Mouse (Mus musculus): ENCODE results near the gene Dhx16.
"Not testable (repeated sequence)": the region's sequence is repeated elsewhere in the genome, so short reads cannot be mapped to it uniquely, and the experiment has no call there.

Gene Dhx16

GRCm38 (mm10) chr17:35921710-35922109, 42.1 kb downstream of the Dhx16 start:
- no peak for DNase-seq

DNA sequence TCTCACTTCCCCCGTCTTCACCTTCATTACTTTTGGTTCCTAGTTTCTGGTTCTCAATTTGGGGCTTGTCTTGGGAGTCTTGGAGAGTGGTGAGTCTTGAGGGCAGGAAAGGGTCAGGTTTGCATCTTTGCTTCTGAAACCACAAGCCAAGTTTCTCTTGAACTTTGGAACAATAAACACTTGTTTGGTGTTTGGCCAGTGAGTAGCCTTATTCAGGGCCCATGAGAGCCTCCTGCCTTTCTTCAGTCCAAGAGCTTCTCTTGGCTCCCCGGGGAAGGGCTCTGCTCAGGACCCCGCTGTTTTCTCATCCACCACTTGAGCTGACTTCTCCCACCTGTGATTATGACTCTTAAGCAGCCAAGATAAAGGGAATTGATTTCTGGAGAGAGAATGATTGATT, 42.9 kb downstream of the Dhx16 start:
- no peak for DNase-seq

DNA sequence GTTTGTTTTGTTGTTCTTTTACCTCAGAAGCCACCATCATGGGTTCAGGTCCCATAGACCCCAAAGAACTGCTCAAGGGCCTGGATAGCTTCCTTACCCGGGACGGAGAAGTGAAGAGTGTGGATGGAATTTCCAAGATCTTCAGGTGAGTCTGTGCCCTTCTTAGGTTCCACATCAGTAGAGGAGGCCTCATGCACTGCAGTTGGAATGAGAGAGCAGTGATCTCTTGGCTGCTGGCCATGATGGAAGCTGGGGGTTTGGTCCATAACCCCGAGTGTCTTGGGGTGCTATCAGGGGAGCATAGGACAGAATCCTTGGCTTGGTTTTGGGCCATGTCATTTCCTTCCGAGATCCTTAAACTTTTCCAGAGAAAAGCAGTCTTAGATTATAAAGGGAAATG, 43.7 kb downstream of the Dhx16 start:
- DNase-seq = no peak

DNA sequence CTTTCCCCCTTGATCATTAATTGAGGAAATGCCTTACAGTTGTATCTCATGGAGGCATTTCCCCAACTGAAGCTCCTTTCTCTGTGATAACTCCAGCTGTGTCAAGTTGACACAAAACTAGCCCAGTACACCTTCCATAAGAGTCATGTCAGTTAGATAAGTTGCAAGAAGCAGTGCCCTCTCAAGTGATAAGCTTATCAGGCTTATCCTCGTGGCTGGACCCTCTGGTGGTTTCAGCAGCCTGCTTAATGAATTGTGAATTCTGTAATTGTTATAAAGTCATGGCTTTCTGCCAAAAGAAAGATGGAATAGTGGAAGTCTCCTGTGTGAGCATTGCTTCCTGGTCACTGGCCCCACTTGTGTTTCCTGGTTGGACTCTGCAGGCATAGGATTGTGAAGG, 47.9 kb downstream of the Dhx16 start:
- no peak for DNase-seq

- no peak for DNase-seq
Measured at GRCm38 (mm10) chr17:35929534-35929933, 49.9 kb downstream of the Dhx16 start.

DNA sequence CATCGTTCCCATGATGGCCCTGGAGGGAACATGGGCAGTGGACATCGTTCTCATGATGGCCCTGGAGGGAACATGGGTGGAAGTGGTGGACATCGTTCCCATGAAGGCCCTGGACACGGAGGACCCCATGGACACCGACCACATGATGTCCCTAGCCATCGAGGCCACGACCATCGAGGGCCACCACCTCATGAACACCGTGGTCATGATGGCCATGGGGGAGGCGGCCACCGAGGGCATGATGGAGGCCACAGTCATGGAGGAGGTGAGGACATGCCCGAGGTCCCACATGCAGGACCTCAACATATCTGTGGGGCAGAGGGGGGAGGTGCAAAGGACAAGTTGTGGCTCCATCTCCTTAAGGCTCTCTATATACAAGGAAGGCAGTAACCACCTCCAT, 51.0 kb downstream of the Dhx16 start:
- no peak for DNase-seq

- DNase-seq = no peak
Measured at GRCm38 (mm10) chr17:35932608-35933007, 53.0 kb downstream of the Dhx16 start.

DNA sequence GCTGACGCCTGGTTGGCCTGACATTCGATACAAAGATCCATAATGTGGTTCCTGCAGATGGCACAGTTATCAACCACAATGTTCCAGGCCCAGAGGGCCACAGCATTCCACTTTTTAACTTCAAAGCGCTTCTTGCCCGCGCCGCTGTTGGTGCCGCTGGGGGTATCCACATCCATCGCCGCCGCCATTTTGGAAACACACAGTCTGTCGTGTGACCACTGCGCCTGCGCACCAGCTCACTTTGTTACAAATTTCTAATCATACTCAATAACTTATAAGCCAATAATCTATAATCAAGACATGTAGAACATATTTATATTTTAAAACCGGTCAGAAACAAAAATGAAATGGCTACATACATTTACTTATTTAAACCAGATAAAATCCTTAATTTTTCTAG, 56.1 kb downstream of the Dhx16 start:
- DNase-seq = not testable (repeated sequence)

DNA sequence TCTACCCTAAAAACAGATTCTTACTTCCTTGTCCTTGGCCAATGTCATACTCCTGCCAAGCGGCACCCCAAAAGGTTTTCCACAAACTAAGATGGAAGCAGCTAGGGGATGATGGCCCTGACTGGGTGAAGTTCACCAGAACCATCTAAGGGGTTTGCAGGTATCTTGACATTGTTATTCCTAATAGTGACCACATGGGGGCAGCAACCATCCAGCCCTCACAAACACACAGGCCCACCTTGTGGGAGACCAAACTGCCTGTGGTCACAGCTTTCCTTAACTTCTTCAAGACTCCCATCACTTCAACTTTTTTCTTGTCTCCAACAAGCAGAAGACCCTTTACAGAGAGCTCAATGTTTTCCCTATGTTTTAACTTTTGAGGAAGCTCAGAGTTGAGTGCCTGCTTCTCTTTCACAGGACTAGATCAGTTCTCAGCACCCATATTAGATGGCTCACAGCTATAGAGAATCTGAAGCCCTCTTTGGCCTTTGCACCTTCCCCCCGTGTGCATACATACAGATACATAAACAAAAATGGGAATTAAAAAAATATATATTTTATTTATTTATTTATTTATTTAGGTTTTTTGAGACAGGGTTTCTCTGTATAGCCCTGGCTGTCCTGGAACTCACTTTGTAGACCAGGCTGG, 58.2 kb downstream of the Dhx16 start:
- DNase-seq = no peak

DNA sequence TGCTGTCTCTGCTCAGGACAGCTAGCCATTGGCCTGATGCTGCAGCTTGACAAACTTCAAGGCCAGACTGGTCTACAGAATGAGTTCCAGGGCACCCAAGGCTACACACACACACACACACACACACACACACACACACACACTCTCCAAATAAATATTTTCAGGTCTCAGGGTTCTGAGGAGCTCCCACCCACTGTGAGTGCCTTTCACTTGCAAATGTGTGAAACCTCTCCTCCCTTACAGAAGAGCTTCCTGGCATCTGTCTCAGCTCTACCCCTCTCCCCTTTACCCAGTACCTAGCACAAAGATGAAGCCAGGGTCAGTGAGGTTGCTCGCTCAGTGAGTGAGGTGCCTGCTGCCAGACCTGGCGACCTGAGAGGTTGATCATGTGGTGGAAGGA, 59.5 kb downstream of the Dhx16 start:
- no peak for DNase-seq

DNA sequence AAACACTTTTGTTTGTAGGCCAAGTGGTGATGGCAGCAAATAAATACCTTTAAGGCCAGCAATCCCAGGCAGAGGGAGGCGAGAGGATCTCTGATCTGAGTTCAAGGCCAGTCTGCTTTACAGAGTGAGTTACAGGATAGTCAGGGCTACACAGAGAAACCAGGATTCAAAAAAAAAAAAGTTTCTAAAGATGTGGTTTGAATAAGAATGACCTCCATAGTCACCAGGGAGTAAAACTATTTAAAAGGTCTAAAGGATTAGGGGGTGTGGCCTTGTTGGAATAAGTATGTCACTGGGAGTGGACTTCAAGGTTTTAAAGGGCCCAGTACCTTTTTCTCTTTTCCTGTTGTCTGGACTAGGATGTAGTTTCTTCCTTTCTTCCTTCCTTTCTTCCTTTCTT, 60.3 kb downstream of the Dhx16 start:
- no peak for DNase-seq
